Mouse (Mus musculus) adrenal gland, postnatal 25 days (tissue): ENCODE measurements at regions not wholly inside any gene's neighbourhood (a gene's known extent, or its start where the extent isn't known, plus 50 kb on each side); places are given as distances from the start of the nearest gene placed in this dataset.
"Not testable (repeated sequence)": the region's sequence is repeated elsewhere in the genome, so short reads cannot be mapped to it uniquely, and the experiment has no call there.

Source experiments
- DNase-seq: peaks from one replicate; pipeline ENCODE4 v3.0.0; 2021; ENCODE audit warnings: mixed read lengths

DNA sequence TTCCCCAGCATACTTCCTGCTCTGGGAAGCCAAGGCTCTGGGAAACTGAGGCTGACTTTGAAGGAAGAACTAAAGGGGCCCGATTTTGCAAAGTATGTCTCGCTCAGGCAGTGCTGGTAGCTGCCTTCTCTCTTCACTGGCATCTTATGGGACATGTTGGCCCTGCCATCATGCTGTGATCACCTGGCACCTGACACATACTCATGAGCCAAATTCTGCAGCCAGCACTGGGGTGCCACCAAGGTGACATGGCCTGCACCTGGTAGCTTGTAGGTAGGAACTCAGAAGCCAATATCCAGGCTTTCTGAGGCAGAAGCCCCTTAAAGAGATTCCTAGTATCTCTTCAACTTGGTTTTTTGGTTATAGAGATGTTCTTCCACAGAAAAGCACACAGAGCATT lies 195.2 kb upstream of the Hs6st1 start:
- no peak for DNase-seq

DNA sequence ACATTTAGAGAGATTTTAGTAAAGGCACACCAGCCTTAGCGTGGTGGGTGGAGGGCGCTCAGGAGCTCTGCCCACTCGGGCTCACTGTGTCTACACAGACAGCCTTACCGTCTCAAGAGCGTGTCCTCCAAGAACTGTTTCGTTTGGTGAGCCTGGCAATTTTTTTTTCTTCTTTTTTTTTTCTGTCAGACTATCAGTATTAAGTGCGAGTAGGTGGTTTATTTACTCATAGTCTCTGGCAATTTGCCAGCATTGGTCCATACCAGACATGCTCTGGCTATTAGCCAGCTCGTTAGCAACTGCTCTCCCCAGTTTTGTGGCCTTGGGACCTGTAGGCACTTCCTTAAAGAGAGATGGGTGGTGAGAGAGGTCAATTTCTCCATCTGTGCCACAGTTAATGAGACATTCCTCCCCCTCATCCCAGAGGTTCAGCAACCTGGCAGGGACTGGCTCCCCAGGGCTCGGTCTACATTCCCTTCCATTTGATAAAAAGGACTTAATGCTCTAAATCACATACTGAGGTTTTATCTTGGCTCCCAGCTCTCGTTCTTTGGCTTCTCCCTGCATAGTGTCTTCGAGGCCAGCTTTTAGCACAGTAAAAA lies 192.9 kb upstream of the Hs6st1 start:
- DNase-seq = no peak

- DNase-seq = no peak
Measured at GRCm38 (mm10) chr1:35878426-35878825, 189.8 kb upstream of the Hs6st1 start.

DNA sequence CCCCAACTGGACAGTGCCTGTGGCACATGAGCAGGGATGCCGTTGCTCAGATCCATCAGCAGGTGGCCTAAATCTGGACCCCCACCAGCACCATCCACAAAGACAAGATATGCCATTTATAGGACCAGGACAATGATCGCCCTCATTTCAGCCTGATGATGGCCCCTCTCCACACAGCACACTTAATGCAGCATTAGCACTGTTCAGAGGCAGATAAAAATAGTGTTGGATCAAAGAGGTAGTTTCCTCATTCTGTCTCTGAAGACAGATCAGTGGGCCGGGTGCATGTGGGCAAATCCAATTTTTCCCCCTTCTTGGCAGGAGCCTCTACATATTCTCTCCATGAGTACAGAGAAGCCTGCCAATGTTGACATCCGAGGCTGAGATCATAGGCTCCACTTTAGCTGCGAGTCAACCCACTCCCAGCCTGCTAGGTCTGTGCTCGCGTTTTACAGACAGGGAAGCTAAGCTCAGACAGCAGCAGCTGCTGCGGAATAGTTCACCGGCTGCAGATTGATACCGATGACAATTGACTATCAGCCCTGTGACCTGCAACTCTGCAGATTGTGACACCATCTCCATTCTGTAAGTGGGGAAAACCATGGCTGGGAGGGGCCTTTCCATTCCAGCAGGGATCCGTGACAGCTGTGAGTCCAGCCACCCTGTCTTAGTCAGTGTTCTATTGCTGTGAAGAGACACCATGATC lies 188.7 kb upstream of the Hs6st1 start:
- no peak for DNase-seq

DNA sequence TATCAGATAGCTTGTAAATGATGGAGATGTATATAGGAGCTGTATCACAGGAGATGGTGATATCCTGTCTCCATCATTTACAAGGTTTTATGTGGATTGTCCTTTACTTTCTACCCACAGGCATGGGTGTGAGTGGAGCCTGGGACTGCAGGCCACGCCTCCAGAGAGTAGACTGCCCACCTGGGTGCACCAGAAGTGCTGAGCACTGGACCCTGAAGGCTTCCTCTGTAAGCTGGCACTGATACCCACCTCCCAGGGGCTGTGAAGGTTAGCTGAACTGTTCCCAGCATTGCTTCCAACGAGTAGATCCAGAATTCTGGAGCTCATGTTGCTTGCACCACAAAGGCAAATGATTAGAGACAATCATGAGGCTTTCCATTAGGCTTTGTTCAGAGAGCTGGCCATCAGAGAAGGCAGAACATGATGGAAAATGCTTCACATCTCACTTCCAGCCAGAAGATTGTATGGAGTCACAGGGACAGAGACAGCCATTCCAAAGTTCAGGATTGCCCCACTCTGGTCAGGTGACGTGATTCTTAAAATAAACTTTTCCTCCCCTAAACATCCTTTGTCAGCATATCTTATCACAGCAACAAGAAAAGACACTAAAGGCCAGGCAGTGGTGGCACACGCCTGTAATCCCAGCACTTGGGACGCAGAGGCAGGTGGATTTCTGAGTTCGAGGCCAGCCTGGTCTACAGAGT lies 187.5 kb upstream of the Hs6st1 start:
- DNase-seq = no peak

- no peak for DNase-seq
Measured at GRCm38 (mm10) chr1:35881521-35881920, 186.7 kb upstream of the Hs6st1 start.

GRCm38 (mm10) chr1:35882101-35882500 lies 186.1 kb upstream of the Hs6st1 start:
- no peak for DNase-seq

- DNase-seq = no peak
Measured at GRCm38 (mm10) chr1:35889731-35890499, 178.3 kb upstream of the Hs6st1 start.

GRCm38 (mm10) chr1:35890500-35890900 lies 177.7 kb upstream of the Hs6st1 start:
- DNase-seq = no peak

GRCm38 (mm10) chr1:35899536-35899935 lies 168.7 kb upstream of the Hs6st1 start:
- no peak for DNase-seq

GRCm38 (mm10) chr1:35904001-35904547 lies 164.1 kb upstream of the Hs6st1 start:
- DNase-seq = no peak

DNA sequence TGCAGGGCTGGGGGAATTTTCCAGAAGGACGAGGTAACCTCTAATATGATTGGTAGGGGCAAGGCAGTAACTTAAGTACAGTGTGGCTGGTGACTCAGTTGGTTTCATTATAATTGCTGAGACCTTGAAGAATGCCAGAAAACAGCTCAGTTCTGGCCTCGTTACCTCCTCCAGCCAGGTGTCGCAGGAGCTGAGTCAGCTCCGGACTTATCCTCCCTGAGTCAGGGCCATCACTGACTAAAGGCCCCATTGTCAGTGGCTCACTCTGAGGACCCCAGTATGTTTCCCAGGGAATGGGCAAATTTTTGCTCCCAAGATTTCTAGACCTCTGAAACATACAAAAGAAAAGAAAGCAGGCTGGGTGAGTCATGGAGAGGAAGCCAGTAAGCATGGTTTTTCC lies 154.6 kb upstream of the Hs6st1 start:
- DNase-seq = no peak

- DNase-seq = not testable (repeated sequence)
Measured at GRCm38 (mm10) chr1:35914175-35914574, 154.0 kb upstream of the Hs6st1 start.

DNA sequence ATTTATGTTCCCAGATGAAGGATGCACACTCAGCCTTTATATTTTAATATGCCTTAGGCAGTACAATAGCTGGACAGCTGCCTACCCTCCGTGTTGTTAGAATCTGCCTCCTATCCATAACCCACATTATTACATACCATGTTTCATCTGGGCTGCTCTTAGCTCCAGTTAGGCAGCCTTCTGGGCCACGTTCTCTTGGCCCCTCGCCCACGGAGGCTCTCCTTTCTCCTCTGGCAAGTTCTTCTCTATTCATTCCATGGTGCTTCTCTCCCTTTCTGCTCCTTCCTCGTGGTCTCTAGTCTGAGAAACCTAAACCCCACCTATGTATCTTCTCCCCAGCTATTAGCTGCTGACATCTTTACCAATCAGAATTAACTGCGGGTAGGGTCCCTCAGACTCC lies 152.7 kb upstream of the Hs6st1 start:
- DNase-seq = no peak

DNA sequence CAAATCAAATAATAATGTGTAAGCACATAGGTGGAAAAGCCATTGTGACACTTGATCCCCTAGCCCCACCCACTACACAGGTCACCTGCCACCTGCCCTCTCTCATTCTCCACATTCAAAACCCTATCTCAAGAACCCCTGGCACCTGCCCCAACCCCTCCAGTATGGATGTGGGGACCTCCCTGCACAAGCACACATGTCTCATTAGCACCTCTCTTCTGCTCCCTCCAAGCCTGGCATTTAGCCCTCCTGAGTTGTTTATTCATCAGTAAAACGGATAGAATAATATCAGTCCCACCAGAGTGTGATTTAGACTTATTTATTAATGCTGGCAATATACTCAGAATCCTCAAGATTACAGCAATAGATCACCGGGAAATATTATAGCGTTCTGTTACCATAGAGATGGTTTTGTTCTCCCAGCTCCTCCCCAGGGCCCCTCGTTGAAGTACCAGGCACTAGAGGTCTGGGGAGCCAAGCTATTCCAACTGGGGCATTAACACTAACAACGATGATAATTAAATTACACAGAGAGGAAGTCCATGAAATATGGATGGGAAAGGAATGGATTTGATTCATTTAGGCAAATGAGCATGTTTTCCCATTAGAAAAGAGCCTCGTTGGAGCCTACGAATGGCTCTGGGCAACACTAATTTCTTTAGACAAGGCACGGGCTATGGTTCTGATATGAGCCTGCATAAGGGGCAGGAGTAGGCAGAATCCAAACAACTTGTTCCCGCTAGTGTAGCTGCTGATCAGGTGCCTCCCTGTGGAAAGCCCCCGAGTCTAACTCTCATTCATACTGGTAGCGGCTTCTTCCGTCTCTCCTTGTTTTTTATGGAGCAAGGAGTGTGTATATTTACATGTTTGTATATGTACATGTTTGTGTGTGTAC lies 148.1 kb upstream of the Hs6st1 start:
- no peak for DNase-seq

DNA sequence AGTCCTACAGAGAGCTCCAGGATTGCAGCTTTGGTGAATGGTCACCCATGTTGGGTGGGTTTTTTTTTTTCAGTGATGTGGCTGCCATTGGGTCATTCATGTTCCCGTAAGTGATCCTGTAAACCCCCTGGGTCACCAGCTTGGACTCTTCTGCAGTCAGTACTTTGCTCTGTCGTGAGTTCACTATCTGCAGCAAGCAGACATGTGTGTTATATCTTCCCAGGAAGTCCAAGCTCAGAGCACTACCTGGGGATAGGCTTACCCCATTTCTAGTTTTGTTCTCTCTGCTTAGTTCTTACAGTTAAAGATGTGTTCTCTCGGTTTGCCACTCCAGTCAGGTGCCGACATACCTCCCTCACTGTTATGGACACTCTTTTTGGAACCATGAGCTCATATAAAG lies 143.4 kb upstream of the Hs6st1 start:
- DNase-seq = no peak

DNA sequence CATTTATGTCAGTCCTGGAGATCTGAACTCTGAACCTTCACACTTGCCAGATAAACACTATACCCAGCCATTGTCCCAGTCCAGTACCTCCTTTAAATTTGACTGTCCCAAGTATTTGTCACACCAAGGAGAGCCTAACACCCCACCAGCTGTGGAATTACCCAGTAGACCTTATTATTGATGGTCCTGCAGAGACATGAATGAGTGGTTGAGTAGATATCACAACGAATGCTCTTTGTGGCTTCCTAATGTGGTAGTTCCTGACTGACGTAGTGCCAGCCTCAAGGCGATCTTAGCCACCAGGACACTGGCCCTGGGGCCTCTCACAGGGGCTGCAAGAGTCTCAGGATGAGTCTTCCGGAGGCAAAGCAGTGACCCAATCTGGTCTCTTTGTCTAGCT lies 142.9 kb upstream of the Hs6st1 start:
- no peak for DNase-seq

DNA sequence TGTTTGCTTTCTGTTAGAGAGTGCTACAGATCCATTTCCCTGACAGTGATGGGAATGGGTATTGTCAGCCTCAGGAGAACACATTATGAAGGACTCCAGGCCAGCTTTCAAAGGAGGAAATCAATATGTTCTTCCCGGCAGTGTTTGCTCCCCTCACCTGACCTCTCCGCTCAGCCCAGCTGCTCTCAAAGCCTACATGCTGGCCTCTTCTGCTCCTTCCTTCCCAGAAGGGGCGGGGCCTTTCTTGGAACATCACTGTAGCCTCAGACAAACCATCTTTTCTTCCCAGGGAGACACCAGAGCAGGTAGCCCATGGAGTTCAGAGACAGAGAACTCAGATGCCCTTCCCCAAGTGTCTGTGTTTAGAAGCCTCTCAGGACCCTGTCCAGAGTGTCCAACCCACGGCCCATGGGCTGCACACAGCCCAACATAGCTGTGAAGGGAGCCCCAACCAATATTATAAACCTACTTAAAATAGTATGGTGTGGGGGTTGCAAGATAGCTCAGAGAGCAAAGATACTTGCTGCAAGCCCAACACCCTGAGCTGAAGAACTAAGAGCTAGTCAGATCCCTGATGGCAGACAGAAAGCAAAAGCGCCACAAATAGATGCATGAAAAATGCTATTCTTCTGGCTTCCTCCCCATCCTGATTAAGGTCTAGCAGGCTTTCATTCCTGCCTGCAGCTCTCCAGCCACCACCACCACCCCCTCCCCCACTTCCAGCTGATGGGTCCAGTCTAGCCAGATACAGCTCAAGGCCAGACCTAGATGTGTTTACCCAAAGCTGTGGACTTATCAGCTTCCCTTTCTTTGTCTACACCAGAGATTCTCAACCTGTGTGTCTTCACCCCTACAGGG lies 141.8 kb upstream of the Hs6st1 start:
- no peak for DNase-seq

DNA sequence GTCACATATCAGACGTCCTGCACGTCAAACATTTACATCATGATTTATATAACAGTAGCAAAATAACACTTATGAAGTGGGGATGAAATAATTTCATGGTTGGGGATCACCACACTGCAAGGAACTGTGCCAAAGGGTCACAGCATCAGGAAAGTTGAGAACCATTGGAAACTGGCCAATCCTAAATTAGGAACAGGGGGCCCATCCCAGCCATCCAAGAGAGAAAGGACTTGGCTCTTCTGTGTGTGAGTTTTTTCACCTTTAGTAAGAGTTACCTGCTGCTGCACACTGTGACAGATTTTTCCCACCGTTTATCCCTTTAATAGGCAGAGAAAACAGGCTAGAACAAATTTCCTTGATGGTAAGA lies 141.2 kb upstream of the Hs6st1 start:
- DNase-seq = no peak

- no peak for DNase-seq
Measured at GRCm38 (mm10) chr1:35930351-35930750, 137.8 kb upstream of the Hs6st1 start.

DNA sequence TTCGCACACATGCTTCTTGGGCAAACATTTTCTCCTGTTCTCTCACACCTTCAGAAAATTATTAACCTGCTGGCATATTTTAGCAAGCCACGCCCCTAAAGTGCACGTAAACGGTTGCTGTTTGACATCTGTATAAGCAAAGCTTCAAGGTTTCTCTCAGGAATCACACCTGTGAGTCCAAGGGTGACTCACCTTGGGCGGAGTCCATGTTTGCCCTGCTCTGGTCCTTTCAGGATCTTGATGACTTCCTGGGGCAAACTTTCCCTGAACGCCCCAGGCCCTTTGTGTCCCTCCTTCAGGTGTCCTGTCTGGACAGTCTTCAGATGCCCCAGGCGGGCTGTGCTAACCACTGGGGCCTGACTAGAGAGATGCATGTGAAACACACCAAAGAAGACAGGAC lies 137.1 kb upstream of the Hs6st1 start:
- DNase-seq = no peak
